Mouse (Mus musculus) lung, adult 2 months (tissue): ENCODE results near the gene Gm11627. TPM values are rescaled to one million over a fixed set of nuclear protein-coding genes. Genes with fewer than 3 reads are reported as not detected.
"Not testable (repeated sequence)": the region's sequence is repeated elsewhere in the genome, so short reads cannot be mapped to it uniquely, and the experiment has no call there.

ENCODE experiments used
- DNase-seq: peaks from one replicate; pipeline ENCODE4 v3.0.0; 2022
- H3K4me1 ChIP-seq: fragments of 200-500 bp; 2 replicates; pipeline ENCODE4 v1.6.1; 2011; ENCODE audit warnings: low read length; ENCODE audit not compliant: control insufficient read depth, insufficient read depth
- H3K4me3 ChIP-seq: fragments of 200-500 bp; replicated peaks from 2 replicates; pipeline ENCODE3; 2011; ENCODE audit warnings: low read depth, mild to moderate bottlenecking, control low read depth, low read length; ENCODE audit errors: extremely low read depth
- CTCF ChIP-seq: fragments of 200-500 bp; IDR thresholded peaks from 2 replicates; pipeline ENCODE4 v1.5.1; 2011; ENCODE audit warnings: mild to moderate bottlenecking, low read length, control low read depth; ENCODE audit not compliant: insufficient read depth
- POLR2A ChIP-seq: fragments of 200-500 bp; IDR thresholded peaks from 2 replicates; pipeline ENCODE4 v1.6.1; 2011; ENCODE audit warnings: low read depth, mild to moderate bottlenecking, control low read depth, low read length, borderline replicate concordance; ENCODE audit errors: extremely low read depth
- WGBS: fragments of 180-500 bp; shearing (Covaris S2); methylation state at CpG from one replicate; pipeline ENCODE4 v1.1.7; 2018; 5-methylcytosine and 5-hydroxymethylcytosine counted together
- polyA plus RNA-seq: library from polyadenylated mRNA; depleted of rRNA; stranded (reverse); fragments of >200 nt; gene quantifications from 2 replicates; pipeline ENCODE4 v1.2.3, GENCODE M21; 2012

Gm11627 gene
- polyA plus RNA-seq, 1 experiment = 2.4 TPM

GRCm38 (mm10) chr11:102566290-102566689 is 13.0 kb downstream of the Gm11627 start:
- TF ChIP-seq POLR2A (no peak), CTCF (no peak)
- Histone ChIP-seq H3K4me1 (no peaks in the 10 kb centered on the region), H3K4me3 (no peak overlapping the region)
- no peak for DNase-seq
- 78% methylated on average over 1 of the region's 1 CpGs for WGBS

GRCm38 (mm10) chr11:102565741-102566140 is 13.5 kb downstream of the Gm11627 start:
- H3K4me1 ChIP-seq = no peaks in the 10 kb centered on the region
- DNase-seq = no peak

DNA sequence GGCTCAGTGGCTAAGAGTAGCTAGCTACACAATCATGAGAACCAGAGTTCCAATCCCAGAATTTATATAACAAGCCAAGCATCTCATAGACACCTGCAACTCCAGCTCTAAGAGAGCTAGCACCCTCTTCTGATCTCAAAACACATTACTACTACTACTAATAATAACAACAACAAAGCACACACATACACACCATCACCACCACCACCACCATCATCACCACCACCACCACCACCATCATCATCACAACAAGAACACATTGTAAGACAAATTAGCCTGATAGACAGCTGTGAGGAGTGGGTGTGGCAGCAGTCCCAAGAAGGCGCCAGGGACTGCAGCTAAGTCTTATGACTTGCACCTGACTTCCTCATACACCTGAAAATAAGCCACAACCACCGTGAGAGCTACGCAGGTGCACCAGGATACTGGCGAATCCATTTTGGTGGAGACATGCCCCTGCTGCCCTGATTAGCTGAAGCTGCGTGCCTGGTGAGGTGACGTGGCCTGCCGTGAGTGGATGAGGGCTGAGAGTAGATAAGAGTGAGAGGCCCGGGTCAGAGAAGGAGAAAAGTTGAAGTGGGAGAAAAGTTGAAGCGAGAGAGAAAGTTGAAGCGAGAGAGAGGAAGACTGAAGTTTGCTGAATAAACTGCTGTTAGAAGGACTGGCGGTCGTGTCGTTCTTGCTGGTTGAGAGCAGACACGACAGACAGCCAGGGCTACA is 14.1 kb downstream of the Gm11627 start:
- H3K4me1 ChIP-seq, DNase-seq, H3K4me3 ChIP-seq: not testable (repeated sequence)
- WGBS = 56% methylated on average over 14 of the region's 14 CpGs

More at GRCm38 (mm10) chr11:102565741-102566140, 13.5 kb downstream of the Gm11627 start:
- no peak for TF ChIP-seq CTCF
- TF ChIP-seq POLR2A = no peak
- H3K4me3 ChIP-seq = no peak overlapping the region

- no peak for DNase-seq
- Histone ChIP-seq H3K4me3 (no peak overlapping the region), H3K4me1 (peaks cover 8% of the 10 kb centered on the region)
- TF ChIP-seq POLR2A (no peak), CTCF (no peak)
- WGBS = 85% methylated on average over 5 of the region's 5 CpGs
Observed at GRCm38 (mm10) chr11:102558704-102559103, 20.6 kb downstream of the Gm11627 start.

- TF ChIP-seq POLR2A (no peak), CTCF (no peak)
- no peak for DNase-seq
- Histone ChIP-seq H3K4me3 (no peak overlapping the region), H3K4me1 (peaks cover 8% of the 10 kb centered on the region)
- WGBS = 94% methylated on average over 1 of the region's 1 CpGs
Observed at GRCm38 (mm10) chr11:102557386-102557785, 21.9 kb downstream of the Gm11627 start.

- 8% methylated on average over 3 of the region's 3 CpGs for WGBS
- no peak overlapping the region for H3K4me3 ChIP-seq
- DNase-seq = no peak
- no peak for TF ChIP-seq POLR2A
- no peak for TF ChIP-seq CTCF
- H3K4me1 ChIP-seq = peaks cover 8% of the 10 kb centered on the region
Observed at GRCm38 (mm10) chr11:102556716-102557074, 22.6 kb downstream of the Gm11627 start.

DNA sequence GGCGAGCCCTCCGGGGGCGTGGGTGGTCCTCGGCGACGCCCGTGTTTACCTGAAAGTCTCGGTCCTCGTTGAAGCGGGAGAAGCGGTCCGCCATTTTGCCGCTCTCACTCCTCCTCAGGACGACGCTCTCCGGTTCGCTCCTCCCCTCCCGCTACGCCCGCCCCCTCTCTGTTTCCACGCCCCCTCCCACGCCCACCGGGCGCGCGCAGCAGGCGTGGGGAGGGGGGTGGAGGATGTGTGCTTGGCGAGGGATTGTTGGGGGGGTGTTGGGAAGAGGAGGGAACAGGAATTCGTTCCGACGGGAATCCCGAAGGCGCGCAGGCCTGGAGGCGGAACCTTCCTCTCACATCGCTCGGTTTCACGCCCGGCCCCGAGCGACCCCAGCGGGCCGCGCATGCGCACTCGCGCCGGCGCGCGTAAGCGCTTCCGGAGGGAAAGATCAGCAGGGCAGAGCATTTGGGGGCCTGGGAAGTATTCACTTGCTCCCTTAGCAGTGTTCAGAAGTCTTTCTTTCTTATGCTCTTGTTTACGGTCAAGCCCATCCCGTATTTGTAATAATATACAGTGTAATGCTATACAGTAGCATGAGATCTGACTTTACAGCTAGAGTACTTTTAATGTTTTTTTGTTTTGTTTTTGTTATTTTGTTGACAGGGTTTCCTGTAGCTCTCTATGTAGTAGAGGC is 23.1 kb downstream of the Gm11627 start, which contains the start of gene Gpatch8:
Gene Gpatch8 (minus strand): TSS at position 362 of the 685 bp plus-strand sequence.
- DNase-seq = peak; percentile 91
- Histone ChIP-seq H3K4me1 (peaks cover 8% of the 10 kb centered on the region), H3K4me3 (peak within 1 kb of the TSS; percentile 86)
- WGBS = under 1% methylated on average over 46 of the region's 55 CpGs
- TF ChIP-seq POLR2A = peak; percentile 91; the same call in 1 of the 2 replicates
- no peak for TF ChIP-seq CTCF

DNA sequence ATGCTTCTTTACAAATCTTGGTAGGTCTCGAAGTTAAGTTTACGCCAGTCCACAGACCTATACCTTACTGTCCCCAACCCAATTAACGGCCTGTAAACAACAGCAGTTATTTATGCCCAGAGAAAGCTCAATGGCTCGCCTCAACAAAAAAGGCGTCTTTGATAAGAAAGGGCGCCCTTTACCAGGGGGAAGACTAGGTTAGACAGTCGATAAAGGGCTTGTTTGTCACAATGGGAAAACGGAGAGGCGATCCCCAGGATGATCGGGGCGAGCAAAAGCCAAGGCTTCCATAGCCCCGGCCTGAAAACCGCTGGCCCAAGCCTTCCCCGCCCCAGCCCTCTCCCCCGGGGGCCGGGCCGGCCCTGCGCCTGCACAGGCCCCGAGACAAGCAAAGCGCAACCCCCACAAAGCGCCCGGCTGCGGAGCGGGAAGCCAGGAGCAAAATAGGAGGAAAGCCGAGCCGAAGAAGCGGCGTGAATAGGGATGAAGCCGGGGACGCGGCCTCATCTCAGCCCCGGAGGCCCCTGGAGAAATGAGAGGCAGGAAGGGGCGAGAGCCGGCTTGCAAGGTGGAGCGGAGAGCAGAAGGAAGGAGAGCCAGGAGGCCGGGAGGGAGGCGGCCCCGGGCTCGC is 23.7 kb downstream of the Gm11627 start:
- no peak for DNase-seq
- Histone ChIP-seq H3K4me1 (peaks cover 8% of the 10 kb centered on the region), H3K4me3 (peak overlapping the region; percentile 86)
- TF ChIP-seq POLR2A = no peak
- no peak for TF ChIP-seq CTCF
- under 1% methylated on average over 39 of the region's 39 CpGs for WGBS

DNA sequence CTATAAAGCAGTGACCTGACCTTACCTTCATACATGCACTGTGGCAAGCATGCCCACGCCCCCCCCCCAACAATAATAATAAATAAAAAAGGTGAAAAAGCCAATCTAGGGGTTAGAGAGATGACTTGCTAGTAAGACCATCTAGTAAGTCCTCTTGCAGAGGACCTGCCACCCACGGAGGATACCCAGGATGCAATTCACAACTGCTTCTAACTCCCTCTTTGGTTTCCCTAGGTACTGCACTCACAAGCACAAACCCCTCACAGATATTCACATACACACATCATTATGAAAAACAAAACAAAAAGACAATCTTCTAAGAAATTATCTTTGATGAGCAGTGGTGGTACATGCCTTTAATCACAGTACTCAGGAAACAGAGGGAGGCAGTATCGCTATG is 27.2 kb downstream of the Gm11627 start:
- DNase-seq = no peak
- no peak overlapping the region for H3K4me3 ChIP-seq
- no peak for TF ChIP-seq CTCF
- TF ChIP-seq POLR2A = no peak
- WGBS = 90% methylated on average over 3 of the region's 3 CpGs
- peaks cover 8% of the 10 kb centered on the region for H3K4me1 ChIP-seq
